Mouse (Mus musculus): Measurements from ENCODE around the gene 1700049E17Rik1.
"Not testable (repeated sequence)": the region's sequence is repeated elsewhere in the genome, so short reads cannot be mapped to it uniquely, and the experiment has no call there.

The 1700049E17Rik1 gene

DNA sequence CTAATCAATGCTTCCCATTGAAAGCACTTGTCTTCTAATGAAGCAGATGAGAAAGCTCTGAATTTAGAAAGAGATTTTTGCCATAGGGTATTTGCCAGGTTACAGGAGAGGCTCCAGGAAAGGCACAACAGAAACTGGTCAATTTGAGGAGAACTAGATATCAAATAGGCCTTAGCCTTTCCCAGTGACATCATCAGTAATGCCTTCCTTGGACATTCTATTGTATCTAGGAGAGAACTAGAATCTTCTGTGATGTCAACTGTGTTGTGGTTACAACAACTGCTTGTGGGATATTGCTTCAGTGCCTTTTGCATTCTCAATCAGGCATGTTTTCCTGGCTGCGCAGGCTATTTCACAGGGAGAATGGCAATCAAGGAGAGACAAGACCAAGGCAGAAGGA is at the start of gene 1700049E17Rik1:
1700049E17Rik1 (plus strand) TSS at position 301 of the 400 bp plus-strand sequence.
- not testable (repeated sequence) for DNase-seq

DNA sequence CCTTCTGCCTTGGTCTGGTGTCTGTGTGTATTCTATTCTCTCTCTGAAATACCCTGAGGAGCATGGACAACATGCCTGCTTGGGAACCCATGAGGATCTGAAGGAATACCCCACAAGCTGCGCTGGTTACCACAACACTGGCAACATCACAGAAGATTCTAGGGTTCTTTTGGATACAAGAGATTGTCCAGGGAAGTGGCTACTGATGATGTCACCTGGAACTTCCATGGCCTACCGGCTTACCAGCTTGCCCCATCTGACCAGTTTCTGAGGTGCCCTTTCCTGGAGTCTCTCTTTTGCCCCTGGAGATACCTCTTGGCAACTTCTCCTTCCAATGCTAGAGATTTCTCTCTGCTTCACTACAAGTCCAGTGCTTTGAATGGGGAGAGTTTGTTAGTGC is 17.6 kb upstream of the 1700049E17Rik1 start, which contains the start of gene Gm7980:
Gm7980 (minus strand) TSS at position 101 of the 400 bp plus-strand sequence.
- DNase-seq: not testable (repeated sequence)

DNA sequence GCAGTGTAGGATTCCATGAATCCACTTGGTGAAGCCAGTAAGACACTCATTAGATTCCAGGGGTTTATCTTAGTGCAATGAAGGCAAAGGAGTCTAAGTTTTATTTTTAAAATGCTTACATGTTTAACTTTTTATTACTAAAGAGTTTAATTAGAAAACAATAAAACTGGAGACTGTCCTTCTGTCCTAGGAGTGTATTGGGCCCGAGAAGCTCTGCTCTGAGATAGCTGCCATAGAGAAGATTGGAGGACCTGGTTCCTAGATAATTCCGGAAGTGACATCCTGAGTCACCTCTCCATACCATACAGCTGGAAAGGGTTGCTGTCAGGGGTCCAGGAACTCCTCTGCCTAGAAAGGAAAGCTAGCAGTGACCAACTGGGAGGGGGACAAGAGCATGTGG is 18.9 kb downstream of the 1700049E17Rik1 start, which contains the start of gene 1700024B05Rik:
1700024B05Rik (plus strand) TSS at position 301 of the 400 bp plus-strand sequence.
- not testable (repeated sequence) for DNase-seq

DNA sequence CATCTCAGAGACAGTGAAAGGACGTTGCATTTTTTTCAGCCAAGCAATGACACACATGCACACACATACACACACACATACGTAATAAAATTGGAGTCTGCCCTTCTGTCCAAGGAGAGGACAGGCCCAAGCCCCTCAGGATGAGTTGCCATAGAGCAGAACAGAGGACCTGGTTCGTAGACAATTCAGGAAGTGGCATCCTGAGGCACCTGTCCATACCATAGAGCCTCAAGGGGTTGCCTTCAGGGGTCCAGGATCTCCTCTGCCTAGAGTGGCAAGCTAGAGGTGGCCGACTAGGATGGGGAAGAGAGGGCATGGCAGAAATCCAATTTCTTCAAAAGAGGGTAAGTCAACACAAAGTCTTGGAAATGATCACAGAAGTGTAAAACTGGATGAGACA is 39.3 kb downstream of the 1700049E17Rik1 start:
- DNase-seq: not testable (repeated sequence)

DNA sequence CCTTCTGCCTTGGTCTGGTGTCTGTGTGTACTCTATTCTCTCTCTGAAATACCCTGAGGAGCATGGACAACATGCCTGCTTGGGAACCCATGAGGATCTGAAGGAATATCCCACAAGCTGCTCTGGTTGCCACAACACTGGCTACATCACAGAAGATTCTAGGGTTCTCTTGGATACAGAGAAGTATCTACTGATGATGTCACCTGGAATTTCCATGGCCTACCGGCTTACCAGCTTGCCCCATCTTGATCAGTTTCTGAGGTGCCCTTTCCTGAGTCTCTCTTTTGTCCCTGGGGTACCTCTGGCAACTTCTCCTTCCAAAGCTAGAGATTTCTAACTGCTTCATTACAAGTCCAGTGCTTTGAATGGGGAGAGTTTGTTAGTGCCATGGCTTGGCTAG is 43.1 kb downstream of the 1700049E17Rik1 start, which contains the start of gene Gm6401:
Gm6401 (minus strand) TSS at position 101 of the 400 bp plus-strand sequence.
- not testable (repeated sequence) for DNase-seq

DNA sequence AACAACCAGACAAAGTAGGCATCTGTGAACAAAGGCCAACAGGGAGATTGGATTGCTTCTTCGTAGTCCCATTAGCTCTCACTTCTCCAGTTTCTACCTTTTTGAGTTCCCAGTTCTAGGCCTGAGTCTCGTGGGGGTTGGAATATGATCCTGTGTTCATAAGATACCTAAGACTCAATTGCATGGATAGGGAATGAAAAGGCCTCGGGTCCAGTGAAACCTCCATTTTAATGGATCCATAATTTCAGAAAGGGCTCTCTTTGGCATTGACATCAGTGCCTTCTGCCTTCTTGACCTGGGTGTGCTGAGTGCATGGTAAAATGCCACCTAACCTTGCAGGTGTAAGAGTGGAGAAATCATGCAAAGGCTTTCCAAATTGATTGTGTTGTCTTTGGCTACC is 43.8 kb downstream of the 1700049E17Rik1 start:
- not testable (repeated sequence) for DNase-seq

Measured in kidney, adult 18-20 months (tissue).